Mouse (Mus musculus): ENCODE data around the gene Rasl11a.

- TF ChIP-seq CTCF (IDR thresholded peaks at IDR 0.05) (no peak), EP300 (IDR thresholded peaks at IDR 0.05) (no peak)
Measured at GRCm38 (mm10) chr5:146815394-146815793, 29.5 kb upstream of the Rasl11a start.

All from lung, postnatal 0 days (tissue).